Mouse (Mus musculus): ENCODE results near the gene Txndc17. TPM values are rescaled to one million over a fixed set of nuclear protein-coding genes. Genes with fewer than 3 reads are reported as not detected.

Txndc17 gene
- polyA plus RNA-seq, 1 experiment from 2014 or later = 184 TPM

GRCm38 (mm10) chr11:72196506-72196905 lies 10.8 kb upstream of the Txndc17 start:
- no peaks in the 10 kb centered on the region for H3K4me1 ChIP-seq
- ATAC-seq (ENCODE audit: borderline replicate concordance, extremely low read depth, low FRiP score, low TSS enrichment) = no peak
- WGBS = 79% methylated on average over 8 of the region's 8 CpGs
- H3K4me3 ChIP-seq = no peak overlapping the region
- no peak overlapping the region for H3K9ac ChIP-seq
- H3K4me2 ChIP-seq = no peak overlapping the region
- H3K36me3 ChIP-seq = peaks cover 20% of the 10 kb centered on the region
- H3K27me3 ChIP-seq = no peaks in the 10 kb centered on the region
- H3K27ac ChIP-seq = peak overlapping the region; percentile 54
- no peaks in the 10 kb centered on the region for H3K9me3 ChIP-seq

- Histone ChIP-seq H3K27ac (no peak overlapping the region), H3K9ac (no peak overlapping the region), H3K9me3 (no peaks in the 10 kb centered on the region), H3K4me2 (no peak overlapping the region), H3K27me3 (no peaks in the 10 kb centered on the region), H3K4me3 (no peak overlapping the region), H3K36me3 (peaks cover 12% of the 10 kb centered on the region), H3K4me1 (peaks cover 20% of the 10 kb centered on the region)
- 85% methylated on average over 1 of the region's 1 CpGs for WGBS
- ATAC-seq (ENCODE audit: borderline replicate concordance, extremely low read depth, low FRiP score, low TSS enrichment) = no peak
These were observed 3.9 kb upstream of the Txndc17 start for GRCm38 (mm10) chr11:72203440-72203839.

GRCm38 (mm10) chr11:72205256-72205655 lies 2.1 kb upstream of the Txndc17 start:
- H3K4me2 ChIP-seq = peak overlapping the region; percentile 88; the same call in 1 of the 2 replicates

GRCm38 (mm10) chr11:72206341-72207203 lies 775 bp upstream of the Txndc17 start, which contains the start of gene Gm43951:
TSS of gene Gm43951 (minus strand) at chr11:72206840.
- H3K27ac ChIP-seq = peak within 1 kb of the TSS; percentile 69
- peak within 1 kb of the TSS; percentile 73 for H3K9ac ChIP-seq
- no peaks in the 10 kb centered on the region for H3K9me3 ChIP-seq
- under 1% methylated on average over 43 of the region's 43 CpGs for WGBS
- H3K36me3 ChIP-seq = peaks cover 27% of the 10 kb centered on the region
- H3K4me3 ChIP-seq = peak within 1 kb of the TSS; percentile 73
- no peaks in the 10 kb centered on the region for H3K27me3 ChIP-seq
- peaks cover 20% of the 10 kb centered on the region for H3K4me1 ChIP-seq
- peak within 1 kb of the TSS; percentile 88 for H3K4me2 ChIP-seq
- ATAC-seq (ENCODE audit: borderline replicate concordance, extremely low read depth, low FRiP score, low TSS enrichment) = peak; percentile 37

More at GRCm38 (mm10) chr11:72205256-72205655, 2.1 kb upstream of the Txndc17 start:
- peaks cover 20% of the 10 kb centered on the region for H3K4me1 ChIP-seq
- no peaks in the 10 kb centered on the region for H3K9me3 ChIP-seq
- H3K27me3 ChIP-seq = no peaks in the 10 kb centered on the region
- H3K9ac ChIP-seq = no peak overlapping the region
- no peak overlapping the region for H3K27ac ChIP-seq
- H3K36me3 ChIP-seq = peaks cover 17% of the 10 kb centered on the region
- ATAC-seq (ENCODE audit: borderline replicate concordance, extremely low read depth, low FRiP score, low TSS enrichment) = no peak
- no peak overlapping the region for H3K4me3 ChIP-seq
- WGBS = 76% methylated on average over 6 of the region's 6 CpGs

GRCm38 (mm10) chr11:72207834-72208377 lies 559 bp downstream of the Txndc17 start:
- H3K27me3 ChIP-seq = no peaks in the 10 kb centered on the region
- peak overlapping the region; percentile 73 for H3K4me3 ChIP-seq
- 9% methylated on average over 17 of the region's 17 CpGs for WGBS
- H3K27ac ChIP-seq = peak overlapping the region; percentile 69; the same call in 1 of the 2 replicates
- H3K9me3 ChIP-seq = no peaks in the 10 kb centered on the region
- ATAC-seq (ENCODE audit: borderline replicate concordance, extremely low read depth, low FRiP score, low TSS enrichment) = no peak
- peaks cover 28% of the 10 kb centered on the region for H3K36me3 ChIP-seq
- H3K9ac ChIP-seq = peak overlapping the region; percentile 73
- peak overlapping the region; percentile 88 for H3K4me2 ChIP-seq
- H3K4me1 ChIP-seq = peaks cover 20% of the 10 kb centered on the region

- H3K36me3 ChIP-seq = peaks cover 25% of the 10 kb centered on the region
- H3K4me3 ChIP-seq = peak overlapping the region; percentile 72
- peaks cover 6% of the 10 kb centered on the region; the same call in 1 of the 2 replicates for H3K4me1 ChIP-seq
- H3K9ac ChIP-seq = peak overlapping the region; percentile 72
- no peaks in the 10 kb centered on the region for H3K9me3 ChIP-seq
- WGBS = 1% methylated on average over 51 of the region's 51 CpGs
- no peaks in the 10 kb centered on the region for H3K27me3 ChIP-seq
- peak; percentile 95 for ATAC-seq (ENCODE audit: borderline replicate concordance, extremely low read depth, low FRiP score, low TSS enrichment)
- H3K27ac ChIP-seq = peak overlapping the region; percentile 51
- peak overlapping the region; percentile 95 for H3K4me2 ChIP-seq
These were observed 7.5 kb downstream of the Txndc17 start for GRCm38 (mm10) chr11:72214591-72215409.

- H3K9me3 ChIP-seq = no peaks in the 10 kb centered on the region
- peak within 1 kb of the TSS; percentile 72 for H3K4me3 ChIP-seq
- H3K27me3 ChIP-seq = no peaks in the 10 kb centered on the region
- peak within 1 kb of the TSS; percentile 51 for H3K27ac ChIP-seq
- H3K4me2 ChIP-seq = peak within 1 kb of the TSS; percentile 95
- H3K4me1 ChIP-seq = peaks cover 6% of the 10 kb centered on the region; the same call in 1 of the 2 replicates
- peaks cover 19% of the 10 kb centered on the region for H3K36me3 ChIP-seq
- H3K9ac ChIP-seq = peak within 1 kb of the TSS; percentile 72
- WGBS = under 1% methylated on average over 29 of the region's 29 CpGs
- peak; percentile 73 for ATAC-seq (ENCODE audit: borderline replicate concordance, extremely low read depth, low FRiP score, low TSS enrichment)
These were observed 8.1 kb downstream of the Txndc17 start, which contains the start of gene Med31 for GRCm38 (mm10) chr11:72215410-72215797. TSS of gene Med31 (minus strand) at chr11:72215592.

GRCm38 (mm10) chr11:72217116-72217515 lies 9.8 kb downstream of the Txndc17 start:
- H3K9me3 ChIP-seq = no peaks in the 10 kb centered on the region
- no peak overlapping the region for H3K4me3 ChIP-seq
- ATAC-seq (ENCODE audit: borderline replicate concordance, extremely low read depth, low FRiP score, low TSS enrichment) = no peak
- H3K27me3 ChIP-seq = no peaks in the 10 kb centered on the region
- H3K36me3 ChIP-seq = peaks cover 3% of the 10 kb centered on the region
- H3K4me2 ChIP-seq = no peak overlapping the region
- no peak overlapping the region for H3K27ac ChIP-seq
- no peak overlapping the region for H3K9ac ChIP-seq
- peaks cover 6% of the 10 kb centered on the region; the same call in 1 of the 2 replicates for H3K4me1 ChIP-seq
- WGBS = 70% methylated on average over 5 of the region's 5 CpGs

- Histone ChIP-seq H3K9me3 (no peaks in the 10 kb centered on the region), H3K27me3 (no peaks in the 10 kb centered on the region), H3K27ac (no peak overlapping the region), H3K4me2 (no peak overlapping the region), H3K4me1 (no peaks in the 10 kb centered on the region), H3K9ac (no peak overlapping the region), H3K36me3 (no peaks in the 10 kb centered on the region), H3K4me3 (no peak overlapping the region)
- no peak; the same call in 1 of the 2 replicates for ATAC-seq (ENCODE audit: borderline replicate concordance, extremely low read depth, low FRiP score, low TSS enrichment)
- 17% methylated on average over 6 of the region's 6 CpGs for WGBS
These were observed 13.9 kb downstream of the Txndc17 start for GRCm38 (mm10) chr11:72221278-72221677.

- no peak for ATAC-seq (ENCODE audit: borderline replicate concordance, extremely low read depth, low FRiP score, low TSS enrichment)
- H3K4me1 ChIP-seq = no peaks in the 10 kb centered on the region
- 72% methylated on average over 4 of the region's 4 CpGs for WGBS
- no peaks in the 10 kb centered on the region for H3K27me3 ChIP-seq
- H3K27ac ChIP-seq = no peak overlapping the region
- H3K36me3 ChIP-seq = no peaks in the 10 kb centered on the region
- no peak overlapping the region for H3K4me2 ChIP-seq
- no peak overlapping the region for H3K9ac ChIP-seq
- no peak overlapping the region for H3K4me3 ChIP-seq
- no peaks in the 10 kb centered on the region for H3K9me3 ChIP-seq
These were observed 16.1 kb downstream of the Txndc17 start for GRCm38 (mm10) chr11:72223414-72223813.

GRCm38 (mm10) chr11:72224865-72225264 lies 17.5 kb downstream of the Txndc17 start:
- WGBS = 10% methylated on average over 5 of the region's 5 CpGs
- ATAC-seq (ENCODE audit: borderline replicate concordance, extremely low read depth, low FRiP score, low TSS enrichment) = no peak
- Histone ChIP-seq H3K9me3 (no peaks in the 10 kb centered on the region), H3K4me1 (no peaks in the 10 kb centered on the region), H3K36me3 (no peaks in the 10 kb centered on the region), H3K27ac (no peak overlapping the region), H3K4me3 (no peak overlapping the region), H3K27me3 (no peaks in the 10 kb centered on the region), H3K4me2 (no peak overlapping the region), H3K9ac (no peak overlapping the region)

Data from lung, embryonic 15.5 days (tissue).